Mouse (Mus musculus) embryonic stem cell, embryonic (primary cell): Measurements from ENCODE around the gene Gdi1.

Experiments
- CTCF ChIA-PET, 4 experiments: fragments of 300-600 bp in 2 of 4; fragments of 350-600 bp in 2 of 4; sonication (Branson Sonifier 250); formaldehyde crosslinking; loops; one replicate each; lab custom pipeline; 2022; ENCODE audit warnings: inconsistent platforms in 2 of 4; lab: Charles Lee
- POLR2A ChIA-PET, 4 experiments: fragments of 300-600 bp in 2 of 4; fragments of 350-600 bp in 2 of 4; sonication (Branson Sonifier 250); formaldehyde crosslinking; loops; one replicate each; lab custom pipeline; 2022; ENCODE audit warnings: antibody characterized with exemption in 4 of 4, inconsistent platforms in 1 of 4; lab: Charles Lee

Gdi1 gene

DNA sequence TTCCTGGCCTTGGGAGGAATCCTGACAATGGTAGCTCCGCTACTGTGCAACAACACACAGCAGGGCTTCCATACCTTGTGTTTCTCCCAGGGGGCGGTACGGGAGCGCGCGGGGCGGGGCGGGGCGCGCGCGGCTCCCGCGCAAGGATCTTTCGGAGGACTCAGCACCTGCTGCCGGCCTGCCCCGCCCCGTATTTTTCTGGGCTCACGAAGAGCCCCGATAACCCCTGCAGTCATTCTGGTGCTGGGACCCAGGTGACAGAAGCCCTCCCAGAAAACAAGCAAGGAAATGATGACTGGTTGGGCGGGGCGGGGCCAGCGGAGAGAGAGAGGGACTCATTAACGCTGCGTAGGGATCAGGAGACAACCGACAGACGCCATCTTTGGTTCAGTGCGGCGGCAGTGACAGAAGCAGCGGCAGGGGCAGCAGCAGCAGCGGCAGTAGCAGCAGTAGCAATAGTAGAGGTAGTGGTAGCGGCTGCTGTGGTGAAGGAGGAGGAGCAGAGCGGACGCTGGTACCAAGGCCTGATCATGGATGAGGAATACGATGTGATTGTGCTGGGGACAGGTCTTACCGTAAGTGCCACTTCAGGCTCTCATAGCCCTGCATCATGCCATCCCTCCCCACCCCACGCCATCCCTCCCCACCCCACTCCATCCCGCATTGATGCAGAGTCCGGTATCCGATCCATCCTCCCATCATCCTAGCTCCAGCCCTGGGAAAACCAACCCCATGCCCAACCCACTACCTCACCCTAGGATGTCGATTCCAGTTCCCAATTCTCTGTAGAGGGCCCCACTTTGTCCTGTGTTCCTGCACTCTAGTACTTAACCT, at the start of gene Gdi1:
Gdi1 (plus strand) TSS at position 132 of the 834 bp plus-strand sequence.
- CTCF ChIA-PET, result interaction anchor here in 1 of 4 experiments (1.0 to 1.1 kb wide), 2 partner anchors 24 to 35 kb away, joined by 5 to 6 read pairs; partner anchors contain the start of gene Taz
- POLR2A ChIA-PET, result interaction anchor here (0.5 to 1.5 kb wide), 38 partner anchors 8 to 777 kb away, joined by 3 to 27 read pairs (median 4); partner anchors contain the start of genes Fam50a (in 3 of the 4), Rpl10 (in 3 of the 4), Emd (in 2 of the 4) and Taz (in 2 of the 4)

DNA sequence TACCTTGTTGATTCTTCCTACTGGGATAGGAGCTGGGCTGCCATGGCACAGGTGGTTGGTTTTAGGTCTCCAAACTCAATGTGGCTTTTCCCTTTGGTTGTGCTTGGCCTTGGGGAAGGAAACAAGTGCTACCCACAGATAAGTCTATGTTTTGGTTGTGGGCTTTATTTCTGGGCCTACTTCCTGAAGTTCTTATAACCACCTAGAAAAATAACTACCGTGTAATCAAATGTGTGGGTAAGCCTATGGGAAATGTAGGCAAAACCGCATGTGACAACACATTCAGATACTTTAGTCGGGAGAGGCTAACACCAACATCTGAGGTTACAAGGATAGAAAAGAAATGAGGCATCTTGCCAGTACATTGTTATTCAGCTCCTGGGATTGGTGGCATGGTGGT, 47.1 kb upstream of the Gdi1 start:
- CTCF ChIA-PET, result interaction anchor here in 2 of 4 experiments (0.5 to 2.4 kb wide), 3 partner anchors 9 to 320 kb away, joined by 3 to 10 read pairs (median 3); partner anchors contain the start of gene Flna (in 1 of the 2)
- POLR2A ChIA-PET, result interaction anchor here in 3 of 4 experiments (1.0 to 10.4 kb wide), 8 partner anchors 9 to 115 kb away, joined by 3 to 273 read pairs (median 10); partner anchors contain the start of genes Rpl10 (in 3 of the 3), Gdi1 (in 1 of the 3), Slc10a3 (in 1 of the 3) and Ubl4a (in 1 of the 3)

DNA sequence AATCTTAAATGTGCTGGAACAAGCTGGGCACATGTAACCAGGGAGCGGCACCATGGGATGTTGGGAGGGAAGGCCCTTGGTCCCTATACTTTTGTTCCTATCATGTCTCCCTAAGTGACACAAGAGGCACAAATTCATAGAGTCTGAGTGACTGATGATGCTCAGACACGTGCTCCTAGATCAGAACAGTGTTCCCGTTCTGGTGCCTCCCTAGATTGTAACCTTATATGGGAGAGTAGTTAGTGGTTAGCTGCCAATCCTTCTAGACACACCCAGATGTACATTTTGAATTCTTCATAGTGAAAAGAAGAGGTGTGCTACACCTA, 35.1 kb upstream of the Gdi1 start:
- CTCF ChIA-PET, result interaction anchor here in 2 of 4 experiments (0.9 to 3.6 kb wide), 3 partner anchors 20 to 35 kb away, joined by 6 to 19 read pairs (median 6); partner anchors contain the start of genes Flna (in 1 of the 2) and Gdi1 (in 1 of the 2)
- POLR2A ChIA-PET, result interaction anchor here (0.7 to 9.1 kb wide), 96 partner anchors 10 to 1147 kb away, joined by 3 to 306 read pairs (median 10); partner anchors contain the start of genes Dnase1l1 (in 4 of the 4), Taz (in 4 of the 4), Emd (in 3 of the 4) and Fam3a (in 3 of the 4)

DNA sequence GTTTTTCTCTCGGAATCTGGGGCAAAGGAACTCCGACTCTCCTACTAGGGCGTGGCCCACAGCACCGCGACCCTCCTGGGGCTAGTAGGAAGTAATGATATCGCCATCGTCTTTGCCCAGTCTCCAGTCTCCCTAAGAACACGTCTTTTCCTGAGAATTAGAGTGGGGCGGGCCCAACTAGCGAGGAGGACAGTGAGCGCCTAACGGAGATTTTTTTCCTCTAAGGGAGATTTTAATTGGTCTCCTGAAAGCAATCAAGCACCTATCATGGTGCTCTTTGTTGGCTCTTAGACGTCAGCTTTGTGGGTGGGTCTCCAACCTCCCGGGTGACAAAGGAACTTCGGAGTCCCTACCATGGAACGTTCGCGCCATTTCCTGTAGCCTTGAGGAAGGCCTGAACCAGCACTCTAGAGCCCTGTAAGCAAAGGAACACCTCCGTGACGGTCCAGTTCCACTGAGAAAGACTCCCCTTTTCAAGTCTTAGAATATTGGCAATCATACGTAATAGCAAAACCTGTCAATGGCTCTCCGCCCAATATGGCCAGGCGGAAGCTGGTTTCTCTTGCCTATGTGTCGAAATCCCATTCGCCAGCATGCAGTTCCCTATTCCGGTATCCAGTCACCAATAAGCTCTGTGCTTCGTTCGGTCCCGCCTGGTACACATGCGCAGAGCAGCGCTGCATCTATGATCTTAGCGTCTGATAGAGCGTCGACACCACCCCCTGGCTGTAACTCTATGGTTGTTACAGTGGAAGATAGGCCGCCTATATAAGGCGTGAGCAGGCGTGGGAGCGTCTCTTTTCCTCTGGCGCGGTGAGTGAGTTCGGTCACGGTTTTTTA, 34.5 kb upstream of the Gdi1 start, which contains the start of gene Rpl10:
Rpl10 (plus strand) TSS at position 751 of the 840 bp plus-strand sequence.
- ChIA-PET POLR2A (interaction anchor here (0.5 to 9.1 kb wide), 182 partner anchors 8 to 1404 kb away, joined by 3 to 306 read pairs (median 5); partner anchors contain the start of genes Dnase1l1 (in 4 of the 4), Taz (in 4 of the 4), Atp6ap1 (in 3 of the 4) and Emd (in 3 of the 4)), CTCF (interaction anchor here in 2 of 4 experiments (0.9 to 3.6 kb wide), 4 partner anchors 21 to 97 kb away, joined by 3 to 19 read pairs (median 6); partner anchors contain the start of genes Flna (in 1 of the 2) and Gdi1 (in 1 of the 2))

DNA sequence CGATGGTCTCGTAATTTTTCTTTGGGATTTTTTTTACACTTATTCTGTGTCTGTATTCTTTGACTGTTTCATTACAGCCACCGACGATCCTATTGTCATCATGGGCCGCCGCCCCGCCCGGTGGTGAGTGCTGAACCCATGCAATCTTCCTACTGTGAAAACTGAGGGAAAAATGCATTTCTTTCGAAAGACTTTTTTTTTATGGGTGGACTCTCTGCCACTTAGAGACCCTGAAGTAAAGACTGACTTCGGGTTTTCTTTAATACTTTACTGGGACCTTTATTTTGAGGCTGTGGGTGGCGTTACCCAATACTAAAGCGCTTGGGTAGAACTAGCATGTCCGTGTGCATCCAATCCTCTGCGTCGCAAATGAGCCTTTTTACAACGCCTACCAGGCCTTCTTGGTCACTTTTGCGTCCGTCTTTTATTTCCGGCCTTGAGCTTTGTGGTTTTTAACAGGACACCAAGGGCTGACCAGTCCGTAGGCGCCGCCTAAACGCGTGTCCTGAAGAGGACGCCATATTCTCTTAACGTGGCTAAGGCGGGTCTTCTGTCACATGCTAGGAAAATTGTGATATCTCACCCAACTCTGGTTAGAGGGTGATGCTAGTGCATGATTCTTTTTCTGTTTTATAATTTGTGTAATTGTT, 33.8 kb upstream of the Gdi1 start:
- POLR2A ChIA-PET, result interaction anchor here (0.6 to 9.1 kb wide), 145 partner anchors 9 to 1403 kb away, joined by 3 to 306 read pairs (median 6); partner anchors contain the start of genes Dnase1l1 (in 4 of the 4), Taz (in 4 of the 4), Atp6ap1 (in 3 of the 4) and Emd (in 3 of the 4)
- CTCF ChIA-PET, result interaction anchor here in 2 of 4 experiments (1.0 to 3.6 kb wide), 3 partner anchors 22 to 96 kb away, joined by 3 to 19 read pairs (median 6); partner anchors contain the start of gene Flna (in 1 of the 2)

DNA sequence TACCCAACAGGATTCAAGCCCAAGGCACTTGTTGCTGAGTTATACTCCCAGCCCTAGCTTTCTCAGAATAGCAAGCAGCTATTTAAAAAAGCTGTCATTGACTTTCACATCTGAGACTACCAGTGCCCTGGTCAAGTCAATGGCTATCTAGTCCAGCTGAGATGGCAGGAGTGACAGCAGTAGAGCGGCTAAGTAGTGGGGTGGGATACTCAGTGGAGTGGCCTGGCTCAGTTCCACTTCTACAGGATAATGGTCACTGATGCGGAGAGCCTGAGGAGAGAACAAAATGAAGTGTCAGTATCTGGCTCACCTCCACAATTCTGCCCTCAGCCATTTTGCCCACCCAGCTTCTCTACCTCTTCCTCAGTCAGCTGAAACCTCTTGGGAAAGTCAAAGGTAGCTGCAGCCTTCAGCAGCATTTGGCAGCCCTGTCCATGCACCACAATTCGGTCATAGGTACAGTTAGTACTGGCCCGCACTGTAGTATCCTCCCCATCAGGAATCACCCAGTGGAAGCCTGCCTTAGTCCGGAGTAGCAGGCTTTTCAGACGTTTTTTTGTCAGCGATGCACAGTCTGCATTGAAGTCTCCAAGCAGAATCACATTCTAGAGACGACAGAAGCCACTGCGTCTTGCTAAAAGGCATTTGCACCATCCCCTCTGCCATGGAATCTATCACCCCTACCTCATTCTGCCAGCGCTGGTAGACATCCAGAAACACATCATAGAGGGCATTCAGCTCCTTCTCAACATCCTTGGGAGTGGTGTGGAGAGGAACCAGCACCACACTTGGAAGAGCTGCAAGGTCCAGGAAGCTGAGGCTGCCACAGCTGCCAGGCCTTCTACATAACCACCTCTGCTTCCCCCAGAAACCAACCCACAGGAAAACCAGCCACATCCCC, 31.1 kb upstream of the Gdi1 start:
- POLR2A ChIA-PET, result interaction anchor here (0.7 to 9.1 kb wide), 48 partner anchors 8 to 348 kb away, joined by 3 to 306 read pairs (median 5); partner anchors contain the start of genes Atp6ap1 (in 3 of the 4), Flna (in 3 of the 4), Slc10a3 (in 3 of the 4) and Taz (in 3 of the 4)
- CTCF ChIA-PET, result interaction anchor here in 2 of 4 experiments (0.6 to 1.3 kb wide), 2 partner anchors 24 to 25 kb away, joined by 3 to 6 read pairs; partner anchors contain the start of gene Flna (in 2 of the 2)

DNA sequence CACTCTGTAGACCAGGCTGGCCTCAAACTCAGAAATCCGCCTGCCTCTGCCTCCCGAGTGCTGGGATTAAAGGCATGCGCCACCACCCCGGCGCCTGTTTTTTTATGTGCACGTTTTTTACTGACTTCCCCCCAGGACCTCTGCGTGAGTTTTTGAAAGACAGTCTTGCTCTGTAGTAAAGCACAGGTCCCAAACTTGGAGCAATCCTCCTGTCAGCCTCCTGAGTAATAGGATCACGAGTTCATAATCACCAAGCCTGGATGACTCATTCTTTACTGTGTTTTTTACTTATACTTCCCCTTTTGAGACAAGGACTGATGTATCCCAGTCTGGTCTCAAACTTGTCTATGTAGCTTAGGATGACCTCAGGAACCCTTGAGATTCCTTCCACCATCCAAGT, 26.9 kb upstream of the Gdi1 start:
- POLR2A ChIA-PET, result interaction anchor here in 1 of 4 experiments (0.6 kb wide), 1 partner anchor 14 kb away, joined by 3 read pairs; no protein-coding TSS in a partner anchor
- CTCF ChIA-PET, result interaction anchor here in 1 of 4 experiments (0.7 kb wide), 1 partner anchor 60 kb away, joined by 5 read pairs; no protein-coding TSS in a partner anchor

DNA sequence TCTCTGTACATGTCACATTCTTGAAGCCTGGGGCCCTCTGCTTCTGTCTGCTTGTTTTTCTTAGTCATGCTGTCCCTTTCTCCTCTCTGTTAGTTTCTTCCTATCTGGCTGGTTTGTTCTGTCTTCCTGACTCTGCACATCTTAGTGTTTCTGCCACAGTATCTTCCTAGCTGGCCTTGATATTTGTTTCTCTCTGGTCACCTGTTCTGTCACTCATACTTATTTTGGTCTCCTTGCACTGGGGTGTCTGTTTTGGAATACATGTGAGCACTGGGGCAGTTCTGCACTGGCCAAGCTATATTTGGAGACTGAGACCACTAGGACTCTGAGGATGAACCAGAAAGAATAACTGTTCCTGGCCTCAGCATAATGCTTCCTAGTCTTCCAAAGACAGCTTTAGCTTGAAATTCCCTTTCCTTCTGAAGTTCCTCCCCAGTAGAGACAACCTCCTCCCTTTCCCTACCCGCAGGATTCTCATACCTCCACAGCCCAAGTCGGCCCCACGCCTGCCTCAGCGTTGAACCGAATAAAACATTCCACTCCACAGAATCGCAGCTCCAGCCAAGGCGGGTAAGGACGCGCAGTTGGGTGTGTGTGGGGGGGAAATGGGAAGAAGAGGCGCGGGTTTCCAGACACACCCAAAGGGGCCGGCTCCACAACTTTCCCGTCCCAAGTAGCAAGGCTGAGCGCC, 23.6 kb upstream of the Gdi1 start:
- ChIA-PET CTCF (interaction anchor here (0.6 to 1.5 kb wide), 5 partner anchors 21 to 112 kb away, joined by 3 to 5 read pairs (median 4); partner anchors contain the start of genes Flna (in 1 of the 4) and Gdi1 (in 1 of the 4)), POLR2A (interaction anchor here (0.6 to 13.0 kb wide), 48 partner anchors 8 to 850 kb away, joined by 3 to 306 read pairs (median 4); partner anchors contain the start of genes Rpl10 (in 4 of the 4), Atp6ap1 (in 3 of the 4), Emd (in 3 of the 4) and Flna (in 3 of the 4))

DNA sequence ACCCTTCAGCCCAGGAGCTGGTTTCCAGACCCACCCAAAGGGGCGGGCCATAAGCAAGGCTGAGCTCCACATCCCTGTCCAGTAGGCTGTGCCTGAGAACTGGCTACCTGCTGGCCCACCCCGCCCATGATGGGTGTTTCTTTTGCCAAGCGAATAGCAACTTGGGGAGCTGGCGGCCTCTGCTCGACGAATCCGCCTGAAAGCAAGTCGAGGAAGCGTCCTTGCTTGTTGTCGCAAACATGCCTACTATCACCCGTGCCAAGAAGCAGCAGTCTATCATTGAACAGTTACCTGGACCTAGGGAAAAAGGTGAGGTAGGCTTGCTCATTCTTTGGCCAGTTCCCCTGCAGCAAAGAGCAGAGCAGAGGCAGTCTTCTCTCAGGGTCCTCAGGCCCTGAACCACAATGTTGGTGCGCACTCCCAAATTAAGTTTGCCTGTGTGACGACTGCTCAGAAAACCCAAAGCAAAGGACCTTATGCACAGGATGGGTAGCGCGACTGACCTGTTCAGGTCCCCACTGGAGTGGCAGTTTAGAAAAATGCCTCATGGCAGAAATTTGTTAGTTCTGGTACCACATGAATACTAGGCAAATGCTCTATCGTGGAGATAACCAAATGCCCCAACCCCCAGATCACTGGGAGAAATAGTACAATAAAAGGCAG, 22.9 kb upstream of the Gdi1 start, which contains the start of the genes Taz and Dnase1l1:
Taz (plus strand) TSS at position 181 of the 663 bp plus-strand sequence.
Dnase1l1 (minus strand) TSS at position 606 of the 663 bp plus-strand sequence.
- POLR2A ChIA-PET, result interaction anchor here (0.6 to 13.0 kb wide), 47 partner anchors 8 to 849 kb away, joined by 3 to 306 read pairs (median 5); partner anchors contain the start of genes Rpl10 (in 4 of the 4), Atp6ap1 (in 3 of the 4), Emd (in 3 of the 4) and Flna (in 3 of the 4)
- CTCF ChIA-PET, result interaction anchor here (0.6 to 1.5 kb wide), 5 partner anchors 22 to 111 kb away, joined by 3 to 5 read pairs (median 4); partner anchors contain the start of genes Flna (in 1 of the 4) and Gdi1 (in 1 of the 4)

DNA sequence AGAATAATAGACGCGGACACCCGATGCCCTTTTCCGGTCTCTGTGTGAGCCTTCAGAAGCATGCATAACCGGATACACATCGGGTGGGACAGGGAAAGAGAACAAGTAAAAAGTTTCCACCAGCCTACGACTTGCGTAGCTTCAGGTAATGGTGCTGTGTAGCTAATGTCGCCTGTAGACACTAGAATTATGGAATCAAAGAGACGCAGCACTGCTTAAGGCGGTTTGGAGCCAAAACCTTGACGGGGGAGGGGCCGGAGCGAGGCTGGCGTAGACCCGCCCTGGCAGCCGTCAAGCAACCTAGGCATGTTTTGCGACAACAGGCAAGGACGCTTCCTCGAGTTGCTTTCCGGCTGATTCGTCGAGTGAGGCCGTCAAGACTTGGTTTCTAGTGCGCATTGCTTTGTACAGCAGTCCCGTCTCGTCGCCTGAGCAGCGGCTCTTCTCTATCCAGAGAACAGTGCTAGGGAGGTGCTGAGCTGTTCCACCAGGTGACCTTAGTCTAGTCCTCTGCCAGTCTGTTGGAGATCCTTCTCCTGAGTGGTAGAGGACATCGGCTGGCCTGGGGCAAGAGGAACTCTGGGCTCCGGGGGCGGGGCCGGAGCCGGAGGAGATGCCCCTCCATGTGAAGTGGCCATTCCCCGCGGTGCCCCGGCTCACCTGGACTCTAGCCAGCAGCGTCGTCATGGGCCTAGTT, 22.3 kb upstream of the Gdi1 start:
- ChIA-PET POLR2A (interaction anchor here (0.5 to 13.0 kb wide), 24 partner anchors 8 to 813 kb away, joined by 3 to 306 read pairs (median 6); partner anchors contain the start of genes Rpl10 (in 4 of the 4), Emd (in 2 of the 4), Fam50a (in 2 of the 4) and Atp6ap1 (in 1 of the 4)), CTCF (no interaction called here)

DNA sequence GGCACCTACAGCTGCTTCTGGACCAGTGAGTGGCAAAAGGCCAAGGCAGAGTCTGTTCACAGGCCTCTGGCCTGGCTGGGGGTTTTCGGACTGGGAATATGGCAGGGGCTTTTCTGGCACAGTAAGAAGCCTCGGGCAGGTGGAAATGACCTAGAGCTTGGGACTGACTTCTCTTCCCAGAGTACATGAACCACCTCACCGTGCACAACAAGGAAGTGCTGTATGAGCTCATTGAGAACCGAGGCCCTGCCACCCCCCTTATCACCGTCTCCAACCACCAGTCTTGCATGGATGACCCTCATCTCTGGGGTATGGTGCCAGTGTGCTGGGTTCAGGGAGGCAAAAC, 21.7 kb upstream of the Gdi1 start:
- POLR2A ChIA-PET, result interaction anchor here in 3 of 4 experiments (0.5 to 13.0 kb wide), 14 partner anchors 12 to 813 kb away, joined by 3 to 306 read pairs (median 12); partner anchors contain the start of genes Rpl10 (in 3 of the 3), Emd (in 2 of the 3), Dkc1 (in 1 of the 3) and Fam50a (in 1 of the 3)
- CTCF ChIA-PET, result interaction anchor here in 1 of 4 experiments (0.6 kb wide), 1 partner anchor 23 kb away, joined by 3 read pairs; no protein-coding TSS in a partner anchor

DNA sequence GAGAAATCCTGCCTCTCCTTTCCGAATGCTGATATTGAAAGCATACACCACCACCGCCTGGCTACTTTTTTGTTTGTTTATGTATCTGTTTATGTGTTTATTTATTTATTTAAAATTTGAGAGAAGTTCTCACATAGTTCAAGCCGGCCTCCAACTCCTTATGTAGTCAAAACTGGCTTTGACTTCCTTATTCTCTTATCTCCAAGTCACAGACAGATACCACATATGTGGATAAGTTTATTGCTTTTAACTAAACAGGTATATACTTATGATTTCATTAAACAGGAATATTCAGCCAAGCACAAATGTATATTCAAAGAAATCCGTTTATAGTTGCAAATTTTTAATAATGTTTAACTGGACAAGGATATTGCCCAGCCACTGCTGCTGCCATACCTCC, 11.4 kb upstream of the Gdi1 start:
- ChIA-PET CTCF (interaction anchor here in 1 of 4 experiments (0.6 kb wide), 1 partner anchor 56 kb away, joined by 3 read pairs; no protein-coding TSS in a partner anchor), POLR2A (interaction anchor here in 2 of 4 experiments (0.8 to 1.6 kb wide), 3 partner anchors 20 to 23 kb away, joined by 3 to 4 read pairs (median 3); partner anchors contain the start of gene Rpl10 (in 1 of the 2))
